Mouse (Mus musculus): Measurements from ENCODE around the gene Sipa1l2. TPM values are rescaled to one million over a fixed set of nuclear protein-coding genes. Genes with fewer than 3 reads are reported as not detected.
A peak's percentile ranks its signal among the peaks of the same experiment; 100 is the strongest.
"Not testable (repeated sequence)": the region's sequence is repeated elsewhere in the genome, so short reads cannot be mapped to it uniquely, and the experiment has no call there.

Sipa1l2 gene
- polyA plus RNA-seq, 1 experiment from 2014 or later, result 11.6 TPM

GRCm38 (mm10) chr8:125523213-125523612 is 46.4 kb downstream of the Sipa1l2 start:
- Histone ChIP-seq H3K4me1 (ENCODE audit: control insufficient read depth, insufficient read depth, low read length) (peaks cover 35% of the 10 kb centered on the region), H3K36me3 (ENCODE audit: control insufficient read depth, insufficient read depth, low read length) (no peaks in the 10 kb centered on the region), H3K27me3 (ENCODE audit: control insufficient read depth, insufficient read depth, low read length) (no peaks in the 10 kb centered on the region), H3K4me2 (ENCODE audit: low read depth) (no peak overlapping the region), H3K9ac (ENCODE audit: low read length) (no peak overlapping the region), H3K27ac (ENCODE audit: low read depth, low read length) (no peak overlapping the region), H3K4me3 (ENCODE audit: low read depth, low read length) (no peak overlapping the region), H3K9me3 (ENCODE audit: control insufficient read depth, low read length) (no peaks in the 10 kb centered on the region)
- DNase-seq (ENCODE audit: low spot score) (no peak), ATAC-seq (ENCODE audit: insufficient read depth, low FRiP score, low TSS enrichment) (no peak)
- WGBS, result 42% methylated on average over 5 of the region's 5 CpGs

GRCm38 (mm10) chr8:125522151-125522550 is 47.5 kb downstream of the Sipa1l2 start:
- DNase-seq (ENCODE audit: low spot score) (no peak), ATAC-seq (ENCODE audit: insufficient read depth, low FRiP score, low TSS enrichment) (no peak)
- no peak overlapping the region for H3K4me2 ChIP-seq (ENCODE audit: low read depth)
- no peaks in the 10 kb centered on the region for H3K36me3 ChIP-seq (ENCODE audit: control insufficient read depth, insufficient read depth, low read length)
- peaks cover 29% of the 10 kb centered on the region for H3K4me1 ChIP-seq (ENCODE audit: control insufficient read depth, insufficient read depth, low read length)
- H3K9me3 ChIP-seq (ENCODE audit: control insufficient read depth, low read length), result no peaks in the 10 kb centered on the region
- no peak overlapping the region for H3K9ac ChIP-seq (ENCODE audit: low read length)
- H3K27me3 ChIP-seq (ENCODE audit: control insufficient read depth, insufficient read depth, low read length), result no peaks in the 10 kb centered on the region
- peak overlapping the region; percentile 44; the same call in 1 of the 2 replicates for H3K27ac ChIP-seq (ENCODE audit: low read depth, low read length)
- H3K4me3 ChIP-seq (ENCODE audit: low read depth, low read length), result no peak overlapping the region
- WGBS, result 17% methylated on average over 6 of the region's 6 CpGs

DNA sequence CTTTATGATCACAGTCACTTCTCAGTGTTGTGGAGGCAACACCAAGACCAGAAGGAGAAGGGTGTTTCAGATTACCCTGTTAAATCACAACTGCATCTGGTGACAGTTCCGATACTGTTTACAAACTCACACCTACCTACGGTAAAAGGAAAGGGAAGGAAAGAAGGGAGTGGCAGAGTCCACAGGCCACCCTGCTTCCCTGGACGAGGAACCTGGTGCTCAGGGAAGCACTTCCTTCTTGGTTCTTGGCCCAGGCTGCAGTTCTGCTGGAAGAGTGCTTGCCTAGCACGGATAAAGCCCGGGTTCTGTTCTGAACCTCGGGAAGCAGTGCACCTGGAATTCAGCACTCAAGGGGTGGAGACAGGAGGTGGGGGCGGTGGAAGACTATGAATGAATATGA is 48.5 kb downstream of the Sipa1l2 start:
- Histone ChIP-seq H3K9me3 (ENCODE audit: control insufficient read depth, low read length) (no peaks in the 10 kb centered on the region), H3K4me2 (ENCODE audit: low read depth) (no peak overlapping the region), H3K4me3 (ENCODE audit: low read depth, low read length) (no peak overlapping the region), H3K4me1 (ENCODE audit: control insufficient read depth, insufficient read depth, low read length) (peaks cover 21% of the 10 kb centered on the region), H3K36me3 (ENCODE audit: control insufficient read depth, insufficient read depth, low read length) (no peaks in the 10 kb centered on the region), H3K27me3 (ENCODE audit: control insufficient read depth, insufficient read depth, low read length) (no peaks in the 10 kb centered on the region), H3K9ac (ENCODE audit: low read length) (no peak overlapping the region), H3K27ac (ENCODE audit: low read depth, low read length) (no peak overlapping the region)
- 72% methylated on average over 7 of the region's 7 CpGs for WGBS
- ATAC-seq (ENCODE audit: insufficient read depth, low FRiP score, low TSS enrichment), result no peak
- no peak for DNase-seq (ENCODE audit: low spot score)

DNA sequence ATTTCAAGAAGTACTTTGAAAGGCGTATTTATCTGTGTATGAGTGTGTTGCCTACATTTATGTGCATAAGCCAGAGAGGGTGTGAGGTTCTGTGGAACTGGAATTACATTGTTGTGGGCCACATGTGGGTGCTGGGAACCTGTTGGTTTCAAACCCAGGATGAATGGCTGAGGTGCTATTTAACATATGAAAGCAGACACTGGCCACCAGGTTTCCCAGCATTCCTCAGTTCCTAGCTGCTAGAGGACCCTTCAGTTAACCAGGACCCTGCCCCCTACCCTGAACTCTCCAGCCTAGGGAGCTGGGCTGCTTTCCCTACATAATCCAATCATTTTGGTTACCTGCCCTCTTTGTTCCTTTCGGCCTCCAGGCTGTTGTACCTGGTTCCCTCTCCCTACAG is 49.3 kb downstream of the Sipa1l2 start:
- H3K4me2 ChIP-seq (ENCODE audit: low read depth); H3K36me3 ChIP-seq (ENCODE audit: control insufficient read depth, insufficient read depth, low read length); H3K27ac ChIP-seq (ENCODE audit: low read depth, low read length); H3K9me3 ChIP-seq (ENCODE audit: control insufficient read depth, low read length); H3K9ac ChIP-seq (ENCODE audit: low read length); H3K4me3 ChIP-seq (ENCODE audit: low read depth, low read length); ATAC-seq (ENCODE audit: insufficient read depth, low FRiP score, low TSS enrichment); H3K27me3 ChIP-seq (ENCODE audit: control insufficient read depth, insufficient read depth, low read length); DNase-seq (ENCODE audit: low spot score): not testable (repeated sequence)
- 91% methylated on average over 2 of the region's 2 CpGs for WGBS
- H3K4me1 ChIP-seq (ENCODE audit: control insufficient read depth, insufficient read depth, low read length), result peaks cover 17% of the 10 kb centered on the region

DNA sequence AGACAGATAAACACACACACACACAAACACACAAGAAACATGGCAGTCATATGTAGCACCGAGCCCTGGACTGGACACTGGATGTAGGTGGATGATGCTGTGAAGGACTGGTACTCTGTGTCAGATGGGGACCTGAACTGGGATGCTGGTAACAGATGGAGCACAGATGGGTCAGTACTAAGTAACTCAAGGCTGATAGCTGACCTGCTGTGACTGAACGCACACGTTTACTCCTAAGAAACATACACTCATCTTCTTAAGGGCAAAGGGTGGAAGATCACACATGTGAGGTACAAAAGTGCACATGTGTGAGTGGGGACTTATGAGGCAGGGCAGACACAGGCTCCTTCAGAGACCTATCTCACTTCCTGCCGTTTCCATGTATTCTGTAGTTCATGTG is 50.7 kb downstream of the Sipa1l2 start:
- no peaks in the 10 kb centered on the region for H3K36me3 ChIP-seq (ENCODE audit: control insufficient read depth, insufficient read depth, low read length)
- peaks cover 20% of the 10 kb centered on the region for H3K4me1 ChIP-seq (ENCODE audit: control insufficient read depth, insufficient read depth, low read length)
- WGBS, result 62% methylated on average over 4 of the region's 4 CpGs
- no peaks in the 10 kb centered on the region for H3K27me3 ChIP-seq (ENCODE audit: control insufficient read depth, insufficient read depth, low read length)
- H3K4me3 ChIP-seq (ENCODE audit: low read depth, low read length), result no peak overlapping the region
- no peak overlapping the region for H3K9ac ChIP-seq (ENCODE audit: low read length)
- no peak overlapping the region for H3K27ac ChIP-seq (ENCODE audit: low read depth, low read length)
- no peak overlapping the region for H3K4me2 ChIP-seq (ENCODE audit: low read depth)
- no peak for ATAC-seq (ENCODE audit: insufficient read depth, low FRiP score, low TSS enrichment)
- no peak for DNase-seq (ENCODE audit: low spot score)
- H3K9me3 ChIP-seq (ENCODE audit: control insufficient read depth, low read length), result no peaks in the 10 kb centered on the region

DNA sequence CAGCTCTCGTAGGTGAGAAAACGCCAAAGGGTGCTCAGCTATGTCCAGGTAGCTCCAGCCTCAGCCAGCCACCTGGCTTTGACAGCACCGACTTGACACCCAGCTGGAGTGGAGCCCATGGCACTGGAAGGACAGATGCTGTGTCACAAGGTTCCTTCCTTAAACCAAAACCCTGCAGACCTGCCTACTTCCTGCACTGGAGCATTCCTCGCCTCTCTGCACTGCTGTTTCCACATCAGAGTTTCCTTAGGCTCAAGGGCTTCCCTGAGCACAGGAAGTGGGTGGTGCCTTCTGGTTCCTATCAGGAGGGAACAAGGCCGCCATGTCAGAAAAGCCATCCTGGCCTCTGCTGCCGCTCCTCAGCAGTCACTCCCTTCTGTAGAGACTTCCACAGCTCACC is 51.3 kb downstream of the Sipa1l2 start:
- ATAC-seq (ENCODE audit: insufficient read depth, low FRiP score, low TSS enrichment) (no peak), DNase-seq (ENCODE audit: low spot score) (no peak)
- Histone ChIP-seq H3K27me3 (ENCODE audit: control insufficient read depth, insufficient read depth, low read length) (no peaks in the 10 kb centered on the region), H3K27ac (ENCODE audit: low read depth, low read length) (no peak overlapping the region), H3K4me2 (ENCODE audit: low read depth) (no peak overlapping the region), H3K4me3 (ENCODE audit: low read depth, low read length) (no peak overlapping the region), H3K4me1 (ENCODE audit: control insufficient read depth, insufficient read depth, low read length) (peaks cover 22% of the 10 kb centered on the region), H3K9me3 (ENCODE audit: control insufficient read depth, low read length) (no peaks in the 10 kb centered on the region), H3K9ac (ENCODE audit: low read length) (no peak overlapping the region), H3K36me3 (ENCODE audit: control insufficient read depth, insufficient read depth, low read length) (no peaks in the 10 kb centered on the region)
- 77% methylated on average over 6 of the region's 6 CpGs for WGBS

- Histone ChIP-seq H3K27me3 (ENCODE audit: control insufficient read depth, insufficient read depth, low read length) (no peaks in the 10 kb centered on the region), H3K9me3 (ENCODE audit: control insufficient read depth, low read length) (no peaks in the 10 kb centered on the region), H3K4me2 (ENCODE audit: low read depth) (no peak overlapping the region), H3K36me3 (ENCODE audit: control insufficient read depth, insufficient read depth, low read length) (no peaks in the 10 kb centered on the region), H3K4me1 (ENCODE audit: control insufficient read depth, insufficient read depth, low read length) (peaks cover 15% of the 10 kb centered on the region), H3K4me3 (ENCODE audit: low read depth, low read length) (no peak overlapping the region), H3K27ac (ENCODE audit: low read depth, low read length) (no peak overlapping the region), H3K9ac (ENCODE audit: low read length) (no peak overlapping the region)
- no peak for DNase-seq (ENCODE audit: low spot score)
- no peak for ATAC-seq (ENCODE audit: insufficient read depth, low FRiP score, low TSS enrichment)
- WGBS, result 84% methylated on average over 8 of the region's 8 CpGs
Measured at GRCm38 (mm10) chr8:125517397-125517796, 52.2 kb downstream of the Sipa1l2 start.

DNA sequence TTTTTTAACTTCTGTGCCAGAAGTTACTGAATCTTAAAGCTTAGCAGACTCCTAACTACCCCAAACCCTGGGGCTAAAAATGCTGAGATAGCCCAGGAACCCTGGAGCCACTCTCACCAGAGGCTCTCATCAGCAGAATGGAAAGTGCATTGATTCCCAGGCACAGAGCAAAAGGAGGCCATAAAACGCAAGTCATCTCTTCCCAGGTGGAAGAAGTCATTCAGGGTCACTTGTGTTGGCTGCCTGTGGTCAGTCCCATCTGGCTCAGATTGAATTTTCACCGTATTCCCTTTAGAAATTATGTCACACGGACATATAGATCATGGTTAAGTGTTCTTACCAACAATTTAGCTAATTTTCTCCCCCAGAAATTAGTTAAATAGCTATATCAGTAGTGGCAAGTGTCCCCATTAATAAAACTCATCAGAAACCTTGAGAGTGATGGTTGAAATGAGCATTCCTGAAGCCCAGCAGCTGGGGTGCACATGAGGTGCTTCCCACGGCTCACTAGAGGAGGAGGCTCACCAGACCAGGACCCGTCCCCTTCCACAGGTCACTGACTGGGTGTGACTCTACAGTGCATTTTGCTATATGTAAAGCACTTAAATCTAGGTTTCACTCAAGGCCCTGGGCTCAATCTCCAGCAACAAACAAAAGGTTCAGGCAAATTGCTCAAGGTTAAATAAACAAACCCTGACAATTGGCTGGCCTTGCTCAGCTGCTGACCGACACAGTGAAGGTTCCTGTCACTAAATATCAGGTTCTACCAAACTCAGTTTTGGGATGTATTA is 53.3 kb downstream of the Sipa1l2 start:
- no peaks in the 10 kb centered on the region for H3K36me3 ChIP-seq (ENCODE audit: control insufficient read depth, insufficient read depth, low read length)
- H3K4me3 ChIP-seq (ENCODE audit: low read depth, low read length), result no peak overlapping the region
- 31% methylated on average over 6 of the region's 6 CpGs for WGBS
- H3K27ac ChIP-seq (ENCODE audit: low read depth, low read length), result no peak overlapping the region
- H3K9me3 ChIP-seq (ENCODE audit: control insufficient read depth, low read length), result no peaks in the 10 kb centered on the region
- no peak overlapping the region for H3K9ac ChIP-seq (ENCODE audit: low read length)
- no peaks in the 10 kb centered on the region for H3K27me3 ChIP-seq (ENCODE audit: control insufficient read depth, insufficient read depth, low read length)
- H3K4me1 ChIP-seq (ENCODE audit: control insufficient read depth, insufficient read depth, low read length), result peaks cover 12% of the 10 kb centered on the region
- ATAC-seq (ENCODE audit: insufficient read depth, low FRiP score, low TSS enrichment), result no peak
- no peak for DNase-seq (ENCODE audit: low spot score)
- H3K4me2 ChIP-seq (ENCODE audit: low read depth), result no peak overlapping the region

GRCm38 (mm10) chr8:125515665-125516064 is 53.9 kb downstream of the Sipa1l2 start:
- DNase-seq (ENCODE audit: low spot score) (no peak), ATAC-seq (ENCODE audit: insufficient read depth, low FRiP score, low TSS enrichment) (no peak)
- WGBS, result 47% methylated on average over 8 of the region's 8 CpGs
- no peaks in the 10 kb centered on the region for H3K36me3 ChIP-seq (ENCODE audit: control insufficient read depth, insufficient read depth, low read length)
- H3K9me3 ChIP-seq (ENCODE audit: control insufficient read depth, low read length), result no peaks in the 10 kb centered on the region
- H3K4me1 ChIP-seq (ENCODE audit: control insufficient read depth, insufficient read depth, low read length), result peaks cover 12% of the 10 kb centered on the region
- H3K4me2 ChIP-seq (ENCODE audit: low read depth), result no peak overlapping the region
- no peak overlapping the region for H3K4me3 ChIP-seq (ENCODE audit: low read depth, low read length)
- no peak overlapping the region for H3K27ac ChIP-seq (ENCODE audit: low read depth, low read length)
- H3K9ac ChIP-seq (ENCODE audit: low read length), result no peak overlapping the region
- H3K27me3 ChIP-seq (ENCODE audit: control insufficient read depth, insufficient read depth, low read length), result no peaks in the 10 kb centered on the region

All from neural tube, embryonic 11.5 days (tissue).